Mouse (Mus musculus) hindbrain, embryonic 11.5 days (tissue): Measurements from ENCODE around the gene Rtel1. TPM values are rescaled to one million over a fixed set of nuclear protein-coding genes. Genes with fewer than 3 reads are reported as not detected.

ENCODE experiments used
- ATAC-seq: fragments of 200-750 bp; cut with Nextera tagmentation; 2 replicates; pipeline ENCODE4 v1.8.0; 2017; ENCODE audit warnings: mild to moderate bottlenecking, moderate TSS enrichment, moderate library complexity; ENCODE audit not compliant: low FRiP score
- DNase-seq: peaks from one replicate; pipeline ENCODE4 v3.0.0-alpha.2; 2015; ENCODE audit warnings: low spot score
- H3K27ac ChIP-seq: fragments of 300-500 bp; sonication (generic); 2 replicates; pipeline ENCODE4 v1.5.1; 2014; ENCODE audit warnings: mild to moderate bottlenecking, low read depth, low read length
- H3K27me3 ChIP-seq: fragments of 300-500 bp; sonication (generic); 2 replicates; pipeline ENCODE4 v1.6.1; 2014; ENCODE audit warnings: mild to moderate bottlenecking, low read length, moderate library complexity, mixed read lengths; ENCODE audit not compliant: control insufficient read depth, insufficient read depth
- H3K36me3 ChIP-seq: fragments of 300-500 bp; sonication (generic); 2 replicates; pipeline ENCODE4 v1.6.1; 2014; ENCODE audit warnings: mild to moderate bottlenecking, low read length, moderate library complexity, mixed read lengths; ENCODE audit not compliant: control insufficient read depth, insufficient read depth
- H3K4me1 ChIP-seq: fragments of 300-500 bp; sonication (generic); replicated peaks from 2 replicates; pipeline ENCODE4 v1.6.1; 2014; ENCODE audit warnings: low read length, mixed read lengths; ENCODE audit not compliant: control insufficient read depth, insufficient read depth
- H3K4me2 ChIP-seq: fragments of 300-500 bp; sonication (generic); replicated peaks from 2 replicates; pipeline ENCODE4 v1.6.1; 2014; ENCODE audit warnings: mild to moderate bottlenecking, low read depth, low read length
- H3K4me3 ChIP-seq: fragments of 300-500 bp; sonication (generic); 2 replicates; pipeline ENCODE4 v1.5.1; 2014; ENCODE audit warnings: low read depth, low read length
- H3K9ac ChIP-seq: fragments of 300-500 bp; sonication (generic); 2 replicates; pipeline ENCODE4 v1.6.1; 2014; ENCODE audit warnings: low read depth, low read length
- H3K9me3 ChIP-seq: fragments of 300-500 bp; sonication (generic); 2 replicates; pipeline ENCODE4 v1.6.1; 2016; ENCODE audit warnings: low read length; ENCODE audit not compliant: control insufficient read depth
- WGBS: fragments of 180-500 bp; shearing (Covaris S2); extraction: QIAGEN DNeasy Blood & Tissue Kit; methylation state at CpG from one replicate; pipeline ENCODE4 v1.1.7; 2014; 5-methylcytosine and 5-hydroxymethylcytosine counted together
- polyA plus RNA-seq: library from polyadenylated mRNA; unstranded; fragments of >200 nt; fragmentation: Nextera tagmentation; extraction: Ambion mirVana; gene quantifications from 2 replicates; pipeline ENCODE4 v1.2.1, GENCODE M21; 2014

Rtel1 gene
- polyA plus RNA-seq, 1 experiment from 2014 or later: 41.6 TPM

- no peak overlapping the region for H3K4me3 ChIP-seq
- H3K27ac ChIP-seq: no peak overlapping the region
- peaks cover 8% of the 10 kb centered on the region; the same call in 1 of the 2 replicates for H3K36me3 ChIP-seq
- no peaks in the 10 kb centered on the region for H3K27me3 ChIP-seq
- no peaks in the 10 kb centered on the region for H3K4me1 ChIP-seq
- ATAC-seq (no peak), DNase-seq (peak; percentile 40)
- no peak overlapping the region for H3K4me2 ChIP-seq
- H3K9ac ChIP-seq: no peak overlapping the region
- H3K9me3 ChIP-seq: no peaks in the 10 kb centered on the region
- 94% methylated on average over 2 of the region's 2 CpGs for WGBS
Measured at GRCm38 (mm10) chr2:181375787-181376186, 56.2 kb downstream of the Rtel1 start.

GRCm38 (mm10) chr2:181377230-181377629, 57.7 kb downstream of the Rtel1 start:
- 76% methylated on average over 2 of the region's 2 CpGs for WGBS
- no peak for DNase-seq

GRCm38 (mm10) chr2:181378701-181379100, 59.2 kb downstream of the Rtel1 start:
- WGBS: 91% methylated on average over 5 of the region's 5 CpGs

More at GRCm38 (mm10) chr2:181377230-181377629, 57.7 kb downstream of the Rtel1 start:
- Histone ChIP-seq H3K27me3 (no peaks in the 10 kb centered on the region), H3K4me2 (no peak overlapping the region), H3K4me3 (no peak overlapping the region), H3K4me1 (no peaks in the 10 kb centered on the region), H3K36me3 (peaks cover 8% of the 10 kb centered on the region), H3K9me3 (no peaks in the 10 kb centered on the region), H3K9ac (no peak overlapping the region), H3K27ac (no peak overlapping the region)
- ATAC-seq: no peak

GRCm38 (mm10) chr2:181379778-181380177, 60.2 kb downstream of the Rtel1 start, which contains the start of gene Lime1:
Gene Lime1 (plus strand): TSS chr2:181380078.
- Histone ChIP-seq H3K9ac (no peak within 1 kb of the TSS), H3K4me3 (no peak within 1 kb of the TSS), H3K9me3 (no peaks in the 10 kb centered on the region), H3K4me2 (no peak within 1 kb of the TSS), H3K27ac (no peak within 1 kb of the TSS), H3K36me3 (peaks cover 10% of the 10 kb centered on the region), H3K4me1 (no peaks in the 10 kb centered on the region), H3K27me3 (no peaks in the 10 kb centered on the region)
- no peak for DNase-seq
- 92% methylated on average over 12 of the region's 12 CpGs for WGBS
- no peak for ATAC-seq

More at GRCm38 (mm10) chr2:181378701-181379100, 59.2 kb downstream of the Rtel1 start:
- Histone ChIP-seq H3K27me3 (no peaks in the 10 kb centered on the region), H3K27ac (no peak overlapping the region), H3K4me2 (no peak overlapping the region), H3K4me3 (no peak overlapping the region), H3K9me3 (no peaks in the 10 kb centered on the region), H3K9ac (no peak overlapping the region), H3K36me3 (peaks cover 10% of the 10 kb centered on the region), H3K4me1 (no peaks in the 10 kb centered on the region)
- ATAC-seq: no peak
- DNase-seq: no peak

- H3K36me3 ChIP-seq: peaks cover 10% of the 10 kb centered on the region
- no peak overlapping the region for H3K4me2 ChIP-seq
- DNase-seq: no peak
Measured at GRCm38 (mm10) chr2:181380251-181380650, 60.7 kb downstream of the Rtel1 start.

GRCm38 (mm10) chr2:181381107-181381506, 61.6 kb downstream of the Rtel1 start:
- DNase-seq (no peak), ATAC-seq (no peak)
- Histone ChIP-seq H3K4me3 (no peak overlapping the region), H3K9me3 (no peaks in the 10 kb centered on the region), H3K27me3 (no peaks in the 10 kb centered on the region), H3K27ac (no peak overlapping the region), H3K4me2 (no peak overlapping the region), H3K4me1 (no peaks in the 10 kb centered on the region), H3K36me3 (peaks cover 10% of the 10 kb centered on the region), H3K9ac (no peak overlapping the region)
- 92% methylated on average over 5 of the region's 5 CpGs for WGBS

More at GRCm38 (mm10) chr2:181380251-181380650, 60.7 kb downstream of the Rtel1 start:
- no peaks in the 10 kb centered on the region for H3K9me3 ChIP-seq
- H3K4me3 ChIP-seq: no peak overlapping the region
- H3K27me3 ChIP-seq: no peaks in the 10 kb centered on the region
- ATAC-seq: no peak
- no peaks in the 10 kb centered on the region for H3K4me1 ChIP-seq
- 90% methylated on average over 5 of the region's 5 CpGs for WGBS
- H3K27ac ChIP-seq: no peak overlapping the region
- H3K9ac ChIP-seq: no peak overlapping the region

- no peak overlapping the region for H3K4me2 ChIP-seq
- ATAC-seq (no peak), DNase-seq (no peak)
- 90% methylated on average over 6 of the region's 6 CpGs for WGBS
- H3K9me3 ChIP-seq: no peaks in the 10 kb centered on the region
- H3K4me1 ChIP-seq: no peaks in the 10 kb centered on the region
- H3K27me3 ChIP-seq: no peaks in the 10 kb centered on the region
- H3K9ac ChIP-seq: no peak overlapping the region
- H3K36me3 ChIP-seq: peaks cover 10% of the 10 kb centered on the region
- no peak overlapping the region for H3K4me3 ChIP-seq
- H3K27ac ChIP-seq: no peak overlapping the region
Measured at GRCm38 (mm10) chr2:181381631-181382306, 62.2 kb downstream of the Rtel1 start.

- Histone ChIP-seq H3K36me3 (peaks cover 10% of the 10 kb centered on the region), H3K4me1 (no peaks in the 10 kb centered on the region), H3K9ac (no peak overlapping the region), H3K27ac (no peak overlapping the region), H3K27me3 (no peaks in the 10 kb centered on the region), H3K4me2 (no peak overlapping the region), H3K4me3 (no peak overlapping the region), H3K9me3 (no peaks in the 10 kb centered on the region)
- DNase-seq (no peak), ATAC-seq (no peak)
- WGBS: 88% methylated on average over 7 of the region's 7 CpGs
Measured at GRCm38 (mm10) chr2:181384463-181384862, 64.9 kb downstream of the Rtel1 start.

GRCm38 (mm10) chr2:181384919-181385391, 65.4 kb downstream of the Rtel1 start:
- no peak for DNase-seq
- WGBS: 88% methylated on average over 4 of the region's 4 CpGs

More at GRCm38 (mm10) chr2:181384919-181385391, 65.4 kb downstream of the Rtel1 start:
- Histone ChIP-seq H3K4me1 (no peaks in the 10 kb centered on the region), H3K9ac (no peak overlapping the region), H3K4me3 (no peak overlapping the region), H3K9me3 (no peaks in the 10 kb centered on the region), H3K4me2 (no peak overlapping the region), H3K27me3 (no peaks in the 10 kb centered on the region), H3K27ac (no peak overlapping the region), H3K36me3 (peaks cover 7% of the 10 kb centered on the region)
- no peak for ATAC-seq
